Mouse (Mus musculus): ENCODE data around the gene Cdk2. TPM values are rescaled to one million over a fixed set of nuclear protein-coding genes. Genes with fewer than 3 reads are reported as not detected.
A peak's percentile ranks its signal among the peaks of the same experiment; 100 is the strongest.

Cdk2 gene
- polyA plus RNA-seq, 1 experiment = 19.8 TPM

GRCm38 (mm10) chr10:128695992-128696807 lies 8.6 kb downstream of the Cdk2 start, which contains the start of gene Rab5b:
Rab5b (minus strand) TSS chr10:128696264.
- peak within 1 kb of the TSS; percentile 83 for H3K4me3 ChIP-seq (ENCODE audit: extremely low read depth, insufficient read depth, insufficient read length)
- peaks cover 9% of the 10 kb centered on the region for H3K36me3 ChIP-seq (ENCODE audit: control insufficient read depth, insufficient read depth, low read length)
- H3K27ac ChIP-seq (ENCODE audit: insufficient read depth, low read length) = peak within 1 kb of the TSS; percentile 92
- no peaks in the 10 kb centered on the region for H3K27me3 ChIP-seq (ENCODE audit: control insufficient read depth, insufficient read depth, low read length)
- peaks cover 7% of the 10 kb centered on the region; the same call in 1 of the 2 replicates for H3K4me1 ChIP-seq (ENCODE audit: control insufficient read depth, insufficient read depth, insufficient read length)
- peak; percentile 95 to 100 for DNase-seq (ENCODE audit: low read depth in 1 of 2, low spot score in 2 of 2)
- peak; percentile 85 for TF ChIP-seq POLR2A (IDR thresholded peaks at IDR 0.05; ENCODE audit: low read depth, low read length)
- no peak for TF ChIP-seq CTCF (IDR thresholded peaks at IDR 0.05; ENCODE audit: extremely low read depth, insufficient read depth, insufficient read length, insufficient replicate concordance)
- 1% methylated on average over 39 of the region's 40 CpGs for WGBS

- H3K4me3 ChIP-seq (ENCODE audit: extremely low read depth, insufficient read depth, insufficient read length) = peak overlapping the region; percentile 83
- peak overlapping the region; percentile 92 for H3K27ac ChIP-seq (ENCODE audit: insufficient read depth, low read length)
- peaks cover 5% of the 10 kb centered on the region for H3K36me3 ChIP-seq (ENCODE audit: control insufficient read depth, insufficient read depth, low read length)
- no peaks in the 10 kb centered on the region for H3K27me3 ChIP-seq (ENCODE audit: control insufficient read depth, insufficient read depth, low read length)
- WGBS = under 1% methylated on average over 21 of the region's 22 CpGs
- no peak for TF ChIP-seq POLR2A (IDR thresholded peaks at IDR 0.05; ENCODE audit: low read depth, low read length)
- H3K4me1 ChIP-seq (ENCODE audit: control insufficient read depth, insufficient read depth, insufficient read length) = peaks cover 7% of the 10 kb centered on the region; the same call in 1 of the 2 replicates
- DNase-seq (ENCODE audit: low read depth in 1 of 2, low spot score in 2 of 2) = no peak
Measured at GRCm38 (mm10) chr10:128695411-128695991, 9.3 kb downstream of the Cdk2 start.

GRCm38 (mm10) chr10:128674469-128675008 lies 30.3 kb downstream of the Cdk2 start:
- WGBS = 1% methylated on average over 9 of the region's 9 CpGs
- peak; percentile 29 to 41 for DNase-seq (ENCODE audit: low read depth in 1 of 2, low spot score in 2 of 2)
- H3K27me3 ChIP-seq (ENCODE audit: control insufficient read depth, insufficient read depth, low read length) = no peaks in the 10 kb centered on the region

GRCm38 (mm10) chr10:128673763-128674468 lies 30.9 kb downstream of the Cdk2 start, which contains the start of gene Suox:
Suox (minus strand) TSS chr10:128674073.
- Histone ChIP-seq H3K27me3 (ENCODE audit: control insufficient read depth, insufficient read depth, low read length) (no peaks in the 10 kb centered on the region), H3K4me1 (ENCODE audit: control insufficient read depth, insufficient read depth, insufficient read length) (peaks cover 9% of the 10 kb centered on the region), H3K4me3 (ENCODE audit: extremely low read depth, insufficient read depth, insufficient read length) (peak within 1 kb of the TSS; percentile 78), H3K27ac (ENCODE audit: insufficient read depth, low read length) (peak within 1 kb of the TSS; percentile 89), H3K36me3 (ENCODE audit: control insufficient read depth, insufficient read depth, low read length) (peaks cover 4% of the 10 kb centered on the region)
- TF ChIP-seq CTCF (IDR thresholded peaks at IDR 0.05; ENCODE audit: extremely low read depth, insufficient read depth, insufficient read length, insufficient replicate concordance) (no peak), POLR2A (IDR thresholded peaks at IDR 0.05; ENCODE audit: low read depth, low read length) (0 out of 2 replicates have a peak, but pooled peaks have one; percentile 6)
- 1% methylated on average over 60 of the region's 60 CpGs for WGBS
- DNase-seq (ENCODE audit: low read depth in 1 of 2, low spot score in 2 of 2) = peak; percentile 50 to 80

More at GRCm38 (mm10) chr10:128674469-128675008, 30.3 kb downstream of the Cdk2 start:
- H3K4me3 ChIP-seq (ENCODE audit: extremely low read depth, insufficient read depth, insufficient read length) = peak overlapping the region; percentile 78
- peaks cover 5% of the 10 kb centered on the region; the same call in 1 of the 2 replicates for H3K4me1 ChIP-seq (ENCODE audit: control insufficient read depth, insufficient read depth, insufficient read length)
- TF ChIP-seq CTCF (IDR thresholded peaks at IDR 0.05; ENCODE audit: extremely low read depth, insufficient read depth, insufficient read length, insufficient replicate concordance) (peak; percentile 25; the same call in 1 of the 2 replicates), POLR2A (IDR thresholded peaks at IDR 0.05; ENCODE audit: low read depth, low read length) (no peak)
- peaks cover 6% of the 10 kb centered on the region for H3K36me3 ChIP-seq (ENCODE audit: control insufficient read depth, insufficient read depth, low read length)
- H3K27ac ChIP-seq (ENCODE audit: insufficient read depth, low read length) = peak overlapping the region; percentile 89

- H3K27me3 ChIP-seq (ENCODE audit: control insufficient read depth, insufficient read depth, low read length) = 0 out of 2 replicates have a peak, but pooled peaks cover under 1% of the 10 kb centered on the region
- H3K27ac ChIP-seq (ENCODE audit: insufficient read depth, low read length) = no peak overlapping the region
- TF ChIP-seq POLR2A (IDR thresholded peaks at IDR 0.05; ENCODE audit: low read depth, low read length) (no peak), CTCF (IDR thresholded peaks at IDR 0.05; ENCODE audit: extremely low read depth, insufficient read depth, insufficient read length, insufficient replicate concordance) (no peak)
- no peak overlapping the region for H3K4me3 ChIP-seq (ENCODE audit: extremely low read depth, insufficient read depth, insufficient read length)
- WGBS = 95% methylated on average over 9 of the region's 9 CpGs
- H3K36me3 ChIP-seq (ENCODE audit: control insufficient read depth, insufficient read depth, low read length) = peaks cover 4% of the 10 kb centered on the region
- H3K4me1 ChIP-seq (ENCODE audit: control insufficient read depth, insufficient read depth, insufficient read length) = peaks cover 11% of the 10 kb centered on the region
- DNase-seq (ENCODE audit: low read depth in 1 of 2, low spot score in 2 of 2) = no peak
Measured at GRCm38 (mm10) chr10:128671148-128671547, 33.7 kb downstream of the Cdk2 start.
